Mouse (Mus musculus): ENCODE results near the gene Spata2. TPM values are rescaled to one million over a fixed set of nuclear protein-coding genes. Genes with fewer than 3 reads are reported as not detected.
A peak's percentile ranks its signal among the peaks of the same experiment; 100 is the strongest.

Spata2 gene
- polyA plus RNA-seq (2017; shearing (Covaris generic)) = 10 to 100 TPM in 2 of 3 experiments, 1 to 10 TPM in 1; 9.6 to 16.5 (median 12.2) TPM

GRCm38 (mm10) chr2:167492713-167493636, at the start of gene Spata2:
TSS of gene Spata2 (minus strand) at chr2:167492887.
- ATAC-seq = peak; percentile 81

- no peak for ATAC-seq
These were observed 49.7 kb upstream of the Spata2 start for GRCm38 (mm10) chr2:167542361-167542760.

- no peak for ATAC-seq
These were observed 49.1 kb upstream of the Spata2 start for GRCm38 (mm10) chr2:167541761-167542160.

DNA sequence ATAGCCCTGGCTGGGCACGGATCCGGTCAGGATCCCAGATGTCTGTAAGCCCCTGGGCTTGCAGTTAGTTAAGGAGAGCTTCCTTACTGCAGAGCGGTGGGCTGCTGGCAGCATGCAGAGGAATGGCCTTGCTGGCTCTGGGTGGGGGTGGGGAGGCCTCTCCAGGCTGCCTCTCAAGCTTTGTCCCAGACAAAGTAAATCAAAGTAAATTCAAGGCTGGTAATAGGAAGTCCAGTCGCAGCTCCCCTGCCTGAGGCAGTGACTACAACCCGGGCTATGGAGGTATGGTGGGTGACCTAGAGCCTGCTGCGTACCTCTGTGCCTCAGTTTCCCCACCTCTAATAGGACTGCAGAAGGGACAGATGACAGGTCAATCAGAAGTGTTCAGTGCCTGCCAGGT, 48.6 kb upstream of the Spata2 start:
- no peak for ATAC-seq

- no peak for ATAC-seq
These were observed 47.9 kb upstream of the Spata2 start for GRCm38 (mm10) chr2:167540477-167541110.

DNA sequence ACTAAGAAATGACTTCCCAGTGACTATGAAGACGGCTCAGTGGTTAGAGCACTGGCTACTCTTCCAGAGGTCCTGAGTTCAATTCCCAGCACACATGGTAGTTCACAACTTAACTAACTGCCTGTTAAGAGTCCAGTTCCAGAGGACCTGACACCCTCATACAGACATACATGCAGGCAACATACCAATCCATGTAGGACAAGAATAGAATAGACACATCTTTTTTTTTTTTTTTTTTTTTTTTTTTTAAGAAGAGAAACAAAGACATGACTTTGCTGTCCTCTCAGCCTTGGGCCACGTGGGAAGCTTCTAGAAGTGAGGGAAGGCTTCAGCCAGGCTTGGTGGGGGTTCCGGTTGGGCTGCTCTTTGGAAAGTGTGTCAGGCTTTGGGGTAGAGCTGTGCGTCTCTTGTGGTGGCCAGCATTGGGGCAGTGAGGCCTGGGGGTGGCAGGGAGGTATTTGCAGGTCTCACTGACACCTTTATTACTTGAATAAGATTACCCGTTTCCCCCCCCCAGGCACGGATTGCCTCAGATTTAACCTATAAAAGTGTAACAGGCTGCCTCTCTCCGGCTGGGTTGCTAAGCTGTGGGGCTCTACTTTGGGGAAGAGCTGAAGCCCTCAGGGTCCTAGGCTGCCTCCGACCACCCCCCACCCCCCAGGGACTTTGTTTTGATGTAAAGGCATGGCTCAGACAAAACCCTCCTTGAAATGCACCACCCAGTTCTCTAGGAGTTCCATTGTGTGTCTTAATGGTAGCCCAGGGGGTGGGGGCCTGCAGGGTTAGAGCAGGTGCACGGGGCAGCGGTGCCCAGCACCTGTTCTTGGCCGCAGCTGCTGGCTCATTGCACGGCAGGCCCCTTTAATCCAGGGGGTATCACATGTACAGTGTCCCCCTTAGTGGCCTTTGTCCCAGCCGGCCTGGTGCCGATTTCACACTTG, 47.1 kb upstream of the Spata2 start:
- ATAC-seq = no peak

DNA sequence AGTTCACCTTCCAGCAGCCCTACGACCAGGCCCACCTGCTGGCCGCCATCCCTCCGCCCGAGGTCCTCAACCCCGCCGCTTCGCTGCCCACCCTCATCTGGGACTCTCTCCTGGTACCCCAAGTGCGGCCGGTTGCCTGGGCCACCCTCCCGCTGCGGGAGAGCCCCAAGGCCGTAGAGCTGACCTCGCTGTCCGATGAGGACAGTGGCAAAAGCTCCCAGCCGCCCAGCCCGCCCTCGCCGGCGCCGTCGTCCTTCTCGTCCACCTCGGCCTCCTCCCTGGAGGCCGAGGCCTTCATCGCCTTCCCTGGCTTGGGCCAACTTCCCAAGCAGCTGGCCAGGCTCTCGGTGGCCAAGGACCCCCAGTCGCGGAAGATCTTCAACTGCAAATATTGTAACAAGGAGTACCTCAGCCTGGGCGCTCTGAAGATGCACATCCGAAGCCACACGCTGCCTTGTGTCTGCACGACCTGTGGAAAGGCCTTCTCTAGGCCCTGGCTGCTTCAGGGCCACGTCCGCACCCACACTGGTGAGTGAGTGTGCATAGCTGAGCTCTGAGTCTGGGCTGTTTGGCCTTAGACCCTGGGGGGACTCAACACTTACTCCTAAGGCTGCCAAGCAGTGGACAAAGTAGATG, 46.1 kb upstream of the Spata2 start:
- no peak for ATAC-seq

GRCm38 (mm10) chr2:167537476-167538297, 45.0 kb upstream of the Spata2 start, which contains the start of gene Snai1:
TSS of gene Snai1 (plus strand) at chr2:167538195.
- ATAC-seq = peak; percentile 83

DNA sequence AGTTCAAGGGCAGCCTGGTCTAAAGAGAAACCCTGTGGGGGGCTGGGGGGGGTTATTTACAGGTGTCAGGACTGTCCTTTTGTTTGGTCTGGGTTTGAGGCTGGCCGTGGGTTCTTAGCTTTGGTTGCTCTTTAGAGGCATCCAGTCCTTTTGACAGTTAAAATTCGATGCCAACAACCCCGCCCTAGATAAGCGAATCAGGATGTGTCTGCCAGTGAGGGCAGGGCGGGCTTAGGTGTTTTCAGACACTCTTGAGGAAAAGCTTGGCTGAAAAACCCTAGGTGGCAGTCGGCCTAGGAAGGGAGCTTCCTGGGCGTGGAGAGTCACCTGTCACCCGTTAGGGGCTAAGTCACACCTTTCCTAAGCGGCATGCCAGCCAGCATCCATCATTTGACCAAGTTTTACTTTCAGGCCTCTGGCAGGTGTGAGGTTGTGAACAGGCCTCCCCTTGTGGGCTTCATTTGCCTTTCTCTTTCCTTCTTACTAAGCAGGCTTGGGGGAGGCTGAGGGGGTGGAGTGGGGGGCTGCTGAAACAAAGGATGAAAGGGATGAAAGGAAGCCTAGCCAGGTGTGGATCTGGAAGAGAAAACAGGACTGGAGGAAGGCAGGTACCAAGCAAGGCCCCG, 43.7 kb upstream of the Spata2 start:
- ATAC-seq = no peak

- no peak for ATAC-seq
These were observed 41.2 kb upstream of the Spata2 start for GRCm38 (mm10) chr2:167533880-167534279.

DNA sequence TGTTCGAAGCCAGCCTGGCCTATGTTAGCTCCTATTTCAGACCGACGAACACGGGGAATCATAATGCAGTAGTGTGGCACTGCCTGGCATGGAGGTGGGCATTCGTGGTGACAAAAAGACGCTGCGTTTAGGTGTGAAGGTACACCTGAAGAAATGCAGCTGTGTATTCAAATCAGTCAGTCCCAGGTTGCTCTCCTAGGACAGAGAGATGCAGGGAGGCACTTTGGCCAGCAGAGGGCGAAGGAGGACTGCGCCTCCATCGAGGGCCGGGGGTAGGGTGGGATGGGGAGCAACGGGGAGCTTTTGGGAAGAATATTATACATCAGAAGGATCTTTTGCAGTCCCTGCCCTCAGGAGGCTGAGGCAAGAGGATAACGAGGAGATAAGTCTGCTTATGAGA, 39.4 kb upstream of the Spata2 start:
- ATAC-seq = peak; percentile 54

DNA sequence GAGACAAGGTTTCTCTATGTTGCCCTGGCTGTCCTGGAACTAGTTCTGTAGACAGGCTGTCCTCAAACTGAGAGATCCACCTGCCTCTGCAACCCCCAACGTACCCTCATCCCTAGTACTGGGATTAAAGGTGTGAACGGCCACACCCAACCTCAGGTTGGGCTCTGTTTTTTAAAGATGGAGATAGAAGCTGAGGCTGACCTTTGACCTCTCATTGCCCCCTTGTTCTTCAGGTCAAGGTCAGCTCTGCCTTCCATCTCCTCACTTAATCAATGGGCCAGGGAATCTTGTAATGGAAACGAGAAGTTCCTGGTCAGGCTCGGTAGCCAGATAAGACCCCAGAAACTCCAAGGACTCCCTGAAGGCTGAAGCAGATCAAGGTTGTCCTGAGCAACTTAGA, 37.8 kb upstream of the Spata2 start:
- ATAC-seq = no peak

DNA sequence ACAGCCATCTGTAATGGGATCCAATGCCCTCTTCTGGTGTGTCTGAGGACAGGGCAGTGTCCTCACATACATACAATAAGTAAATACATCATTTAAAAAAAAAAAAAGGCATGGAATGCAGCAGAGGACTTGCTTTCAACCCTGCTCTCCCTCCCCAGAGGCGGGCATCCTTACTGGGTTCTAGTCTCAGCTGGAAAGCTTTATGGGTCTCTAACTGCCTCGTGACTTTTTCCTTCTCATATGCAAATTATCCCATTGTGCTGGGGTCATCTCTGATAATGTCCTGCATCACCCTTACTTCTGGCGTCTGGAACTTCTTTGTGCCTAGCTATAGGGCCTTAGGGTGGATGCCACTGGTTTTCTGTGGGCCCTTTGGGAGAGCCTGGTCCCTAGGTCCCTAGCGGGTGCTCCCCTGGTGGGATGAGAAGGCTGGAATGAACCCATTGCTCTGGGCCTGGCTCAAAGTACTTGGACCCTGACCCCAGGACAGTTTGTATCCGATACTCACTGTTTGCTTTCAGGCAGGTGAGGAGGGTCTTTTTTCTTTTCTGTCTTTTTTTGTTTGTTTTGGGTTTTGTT, 37.3 kb upstream of the Spata2 start:
- no peak for ATAC-seq

- ATAC-seq = no peak
These were observed 35.6 kb upstream of the Spata2 start for GRCm38 (mm10) chr2:167528278-167528677.

GRCm38 (mm10) chr2:167519606-167520252, 27.0 kb upstream of the Spata2 start:
- no peak for ATAC-seq

DNA sequence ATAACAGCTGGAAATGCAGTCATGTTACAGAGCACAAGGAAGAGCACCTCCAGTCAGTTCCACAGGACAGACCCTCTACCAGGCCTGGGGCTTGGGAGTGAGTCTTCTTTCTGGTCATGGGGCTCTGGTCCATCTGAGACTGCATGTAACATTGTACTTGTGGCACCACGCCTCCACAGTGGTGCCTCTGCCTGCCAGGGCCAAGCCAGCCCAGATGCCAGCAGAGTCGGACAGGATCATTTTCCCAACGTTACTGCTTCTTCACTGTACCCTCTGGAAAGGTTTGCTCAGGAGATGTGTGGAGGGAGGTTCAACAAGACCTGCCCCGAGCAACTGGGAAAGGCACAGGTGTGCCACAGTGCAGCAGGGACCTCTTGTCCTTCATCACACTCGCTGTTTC, 23.0 kb upstream of the Spata2 start:
- no peak for ATAC-seq

DNA sequence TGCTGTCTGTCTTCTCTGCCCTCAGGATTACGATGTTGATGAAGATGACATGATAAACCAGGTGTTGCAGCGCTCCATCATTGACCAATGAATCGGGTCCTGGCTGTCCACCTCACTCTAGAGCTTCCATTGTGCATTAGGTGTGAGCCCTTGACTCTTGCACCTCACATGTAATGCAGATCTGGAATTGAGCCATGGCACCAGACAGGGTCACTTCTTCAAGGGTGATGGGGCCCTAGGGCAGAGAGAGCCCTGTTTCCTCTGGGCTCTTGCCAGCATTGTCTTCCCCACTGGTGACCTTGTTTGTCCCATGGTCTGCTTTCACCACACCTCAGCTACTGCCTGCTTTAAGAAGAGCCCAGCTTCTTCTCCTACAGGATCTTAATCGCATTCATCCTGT, 22.0 kb upstream of the Spata2 start:
- ATAC-seq = no peak

GRCm38 (mm10) chr2:167512970-167513369, 20.3 kb upstream of the Spata2 start:
- ATAC-seq = no peak

DNA sequence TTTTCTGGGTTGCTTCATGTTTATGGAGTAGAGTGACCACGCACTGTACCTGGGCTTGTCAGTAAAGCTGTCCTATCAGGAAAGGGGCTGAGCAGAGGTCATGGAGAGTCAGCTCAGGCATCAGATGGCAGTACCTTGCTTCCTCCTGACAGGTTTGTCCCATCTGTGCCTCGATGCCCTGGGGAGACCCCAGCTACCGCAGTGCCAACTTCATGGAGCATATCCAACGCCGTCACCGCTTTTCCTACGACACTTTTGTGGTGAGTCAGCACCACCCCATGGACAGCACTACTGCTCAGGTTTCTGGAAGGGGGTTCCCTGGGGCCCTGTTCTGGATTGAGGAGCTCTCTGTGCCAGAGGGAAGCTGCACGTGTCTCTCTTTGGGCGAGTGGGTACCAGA, 19.7 kb upstream of the Spata2 start:
- no peak for ATAC-seq

DNA sequence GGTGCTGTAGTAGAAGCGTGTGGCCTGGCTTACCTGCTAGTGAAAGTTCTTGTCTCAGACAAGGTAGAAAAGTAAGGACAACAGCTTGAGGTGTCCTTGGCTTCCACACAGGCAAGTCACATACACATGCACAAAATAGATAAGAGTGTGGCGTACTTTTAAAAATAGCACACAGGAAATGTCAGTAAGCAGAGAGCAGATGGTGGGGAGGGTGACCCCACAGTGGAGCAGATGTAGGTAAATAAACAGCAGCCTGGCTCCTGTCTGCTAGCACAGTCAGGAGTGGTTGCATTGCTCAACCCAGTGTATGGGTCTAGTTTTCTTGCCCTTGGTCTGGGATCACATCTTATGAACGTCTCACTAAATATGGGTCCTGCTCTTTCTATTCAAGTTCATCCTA, 17.8 kb upstream of the Spata2 start:
- no peak for ATAC-seq
